ENCODE assay signal across 10 mouse cellular contexts in the genomic region with DNA sequence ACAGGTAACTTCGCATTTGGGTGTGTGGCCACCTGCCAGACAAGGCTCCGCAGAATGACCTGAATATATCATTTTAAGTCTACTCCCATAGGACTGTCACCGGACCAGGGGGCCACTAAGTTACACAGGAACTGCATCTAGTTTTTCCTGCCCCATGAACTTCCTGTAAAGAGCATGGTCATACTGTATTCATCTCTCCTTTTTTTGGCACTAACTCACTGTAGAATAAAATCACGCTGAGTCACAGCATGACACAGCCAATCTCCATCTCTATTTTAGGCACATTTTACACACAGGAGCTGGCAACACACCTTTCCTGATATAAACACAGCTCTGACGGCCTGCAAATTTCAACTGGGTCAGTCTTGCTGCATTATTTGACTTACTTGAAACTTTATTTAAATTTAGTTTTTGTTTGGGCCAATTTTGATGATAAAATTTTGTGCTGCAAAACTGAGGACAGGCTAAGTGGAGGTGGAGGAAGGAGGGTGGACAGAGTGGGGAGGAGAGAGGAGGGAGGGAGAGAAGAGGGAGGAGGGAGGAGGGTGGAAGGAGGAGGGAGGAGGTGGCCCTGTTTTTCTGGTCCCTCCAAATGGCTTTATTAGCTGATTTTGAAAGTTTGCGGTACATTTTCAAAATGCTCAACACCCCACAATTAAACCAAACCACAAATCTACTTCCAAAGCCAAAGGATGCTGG.
A peak's percentile ranks its signal among the peaks of the same experiment; 100 is the strongest.
DNase-seq lines count a peak whose midpoint lies in the region; ATAC-seq lines count a peak whose summit lies in the region.
"Had no signal": no experiment of that assay in that cellular context is flagged by ENCODE, and none has a peak within 500 bp of the region (broad histone marks: within the 10 kb centered on the region; RNA-seq: fewer than 3 reads in every experiment).

No protein-coding gene starts in this region.

- peak overlapping the region; percentile 81 for H3K27ac ChIP-seq in liver, embryonic 13.5 days

- no peaks in the 10 kb centered on the region for H3K27me3 ChIP-seq in liver, embryonic 13.5 days
- H3K27me3 ChIP-seq: megakaryocyte, embryonic 14.5 days had no signal

- H3K4me3 ChIP-seq in liver, embryonic 13.5 days (replicated peaks), result no peak overlapping the region

- peak overlapping the region; percentile 41 for H3K4me2 ChIP-seq in liver, embryonic 13.5 days

- H3K9me3 ChIP-seq in liver, embryonic 13.5 days (replicated peaks), result no peaks in the 10 kb centered on the region
- H3K9me3 ChIP-seq: megakaryocyte, embryonic 14.5 days had no signal

- DNase-seq in heart, adult 18-20 months, result peak; percentile 38 to 51
- DNase-seq in heart, postnatal 25 days (ENCODE audit: low spot score), result no peak
- DNase-seq in MEL-GATA-1-ER (ENCODE audit: extremely low read depth, low read depth), result peak; percentile 16
- DNase-seq in cerebellum, adult 9-11 months, result peak; percentile 42
- DNase-seq in liver, embryonic 13.5 days, result peak; percentile 58
- no peak for DNase-seq in neural tube, embryonic 10.5 days (ENCODE audit: extremely low spot score, low spot score)
- DNase-seq in B cell, adult 2 months, result no peak
- DNase-seq in spleen, postnatal 4 days (ENCODE audit: low spot score in 2 of 2), result no peak
- DNase-seq: kidney, adult 11 months had no signal

- peak; percentile 79 for ATAC-seq in liver, embryonic 13.5 days (ENCODE audit: low read depth)

- 71% methylated on average over 6 of the region's 6 CpGs for WGBS in liver, embryonic 13.5 days (ENCODE audit: insufficient replicate concordance)

- intact Hi-C loops in heart, postnatal 25 days (cut with DNase I), result no loop called here

- H3K9ac ChIP-seq in liver, embryonic 13.5 days, result no peak overlapping the region; the same call in 1 of the 2 replicates

- peaks cover 56% of the 10 kb centered on the region for H3K36me3 ChIP-seq in liver, embryonic 13.5 days

- peaks cover 57% of the 10 kb centered on the region for H3K4me1 ChIP-seq in liver, embryonic 13.5 days (replicated peaks)

Comparison
In these comparisons a context has a peak if more than half of its experiments do, and no peak if none do; other contexts are left out.
1. DNase-seq: peak in heart, adult 18-20 months (2 of 2), MEL-GATA-1-ER (single experiment), cerebellum, adult 9-11 months (single experiment) and liver, embryonic 13.5 days (single experiment); none in heart, postnatal 25 days (single experiment), neural tube, embryonic 10.5 days (single experiment), B cell, adult 2 months (0 of 2) and spleen, postnatal 4 days (0 of 2).